Mouse (Mus musculus): ENCODE data around the gene Gm20388. TPM values are rescaled to one million over a fixed set of nuclear protein-coding genes. Genes with fewer than 3 reads are reported as not detected.
A peak's percentile ranks its signal among the peaks of the same experiment; 100 is the strongest.
"Not testable (repeated sequence)": the region's sequence is repeated elsewhere in the genome, so short reads cannot be mapped to it uniquely, and the experiment has no call there.

The Gm20388 gene
- polyA plus RNA-seq, 1 experiment, result 0.36 TPM

GRCm38 (mm10) chr8:123421325-123421724, 3510.7 kb downstream of the Gm20388 start:
- Histone ChIP-seq H3K9me3 (ENCODE audit: control insufficient read depth, low read length) (peaks cover 2% of the 10 kb centered on the region), H3K36me3 (ENCODE audit: control insufficient read depth) (no peaks in the 10 kb centered on the region), H3K27me3 (ENCODE audit: control insufficient read depth) (no peaks in the 10 kb centered on the region; the same call in 1 of the 2 replicates), H3K4me3 (replicated peaks) (no peak overlapping the region), H3K4me1 (ENCODE audit: control insufficient read depth) (peaks cover 25% of the 10 kb centered on the region)
- no peak for TF ChIP-seq GATA1 (IDR thresholded peaks at IDR 0.05; ENCODE audit: low read length)
- TF ChIP-seq TAL1 (IDR thresholded peaks at IDR 0.05; ENCODE audit: low read length), result no peak

- peaks cover 11% of the 10 kb centered on the region for H3K9me3 ChIP-seq (ENCODE audit: control insufficient read depth, low read length)
- H3K4me3 ChIP-seq (replicated peaks), result peak overlapping the region; percentile 30
- no peaks in the 10 kb centered on the region for H3K36me3 ChIP-seq (ENCODE audit: control insufficient read depth)
- H3K27me3 ChIP-seq (ENCODE audit: control insufficient read depth), result no peaks in the 10 kb centered on the region; the same call in 1 of the 2 replicates
- TF ChIP-seq GATA1 (IDR thresholded peaks at IDR 0.05; ENCODE audit: low read length) (no peak), TAL1 (IDR thresholded peaks at IDR 0.05; ENCODE audit: low read length) (no peak)
- H3K4me1 ChIP-seq (ENCODE audit: control insufficient read depth), result peaks cover 16% of the 10 kb centered on the region
Measured at GRCm38 (mm10) chr8:123422056-123422780, 3511.6 kb downstream of the Gm20388 start.

GRCm38 (mm10) chr8:123422781-123423159, 3512.1 kb downstream of the Gm20388 start:
- H3K4me3 ChIP-seq (replicated peaks), result no peak overlapping the region
- no peak for TF ChIP-seq GATA1 (IDR thresholded peaks at IDR 0.05; ENCODE audit: low read length)
- no peak for TF ChIP-seq TAL1 (IDR thresholded peaks at IDR 0.05; ENCODE audit: low read length)

GRCm38 (mm10) chr8:123423441-123423840, 3512.8 kb downstream of the Gm20388 start, which contains the start of gene Def8:
Gene Def8, plus strand, starts transcription at chr8:123423527.
- Histone ChIP-seq H3K27me3 (ENCODE audit: control insufficient read depth) (no peaks in the 10 kb centered on the region; the same call in none of the 2 replicates), H3K9me3 (ENCODE audit: control insufficient read depth, low read length) (peaks cover 23% of the 10 kb centered on the region), H3K36me3 (ENCODE audit: control insufficient read depth) (no peaks in the 10 kb centered on the region), H3K4me3 (replicated peaks) (peak within 1 kb of the TSS; percentile 30), H3K4me1 (ENCODE audit: control insufficient read depth) (peaks cover 12% of the 10 kb centered on the region)
- no peak for TF ChIP-seq GATA1 (IDR thresholded peaks at IDR 0.05; ENCODE audit: low read length)
- TF ChIP-seq TAL1 (IDR thresholded peaks at IDR 0.05; ENCODE audit: low read length), result no peak

More at GRCm38 (mm10) chr8:123422781-123423159, 3512.1 kb downstream of the Gm20388 start:
- no peaks in the 10 kb centered on the region for H3K36me3 ChIP-seq (ENCODE audit: control insufficient read depth)
- no peaks in the 10 kb centered on the region; the same call in 1 of the 2 replicates for H3K27me3 ChIP-seq (ENCODE audit: control insufficient read depth)
- H3K4me1 ChIP-seq (ENCODE audit: control insufficient read depth), result peaks cover 14% of the 10 kb centered on the region
- H3K9me3 ChIP-seq (ENCODE audit: control insufficient read depth, low read length), result peaks cover 16% of the 10 kb centered on the region

GRCm38 (mm10) chr8:123426511-123427509, 3516.2 kb downstream of the Gm20388 start:
- Histone ChIP-seq H3K27me3 (ENCODE audit: control insufficient read depth) (no peaks in the 10 kb centered on the region; the same call in none of the 2 replicates), H3K36me3 (ENCODE audit: control insufficient read depth) (no peaks in the 10 kb centered on the region), H3K4me3 (replicated peaks) (no peak overlapping the region), H3K9me3 (ENCODE audit: control insufficient read depth, low read length) (peaks cover 53% of the 10 kb centered on the region), H3K4me1 (ENCODE audit: control insufficient read depth) (peaks cover 9% of the 10 kb centered on the region)
- TF ChIP-seq GATA1 (IDR thresholded peaks at IDR 0.05; ENCODE audit: low read length) (no peak), TAL1 (IDR thresholded peaks at IDR 0.05; ENCODE audit: low read length) (no peak)

GRCm38 (mm10) chr8:123427639-123428275, 3517.1 kb downstream of the Gm20388 start:
- Histone ChIP-seq H3K36me3 (ENCODE audit: control insufficient read depth) (no peaks in the 10 kb centered on the region), H3K4me1 (ENCODE audit: control insufficient read depth) (peaks cover under 1% of the 10 kb centered on the region), H3K9me3 (ENCODE audit: control insufficient read depth, low read length) (peaks cover 63% of the 10 kb centered on the region), H3K4me3 (replicated peaks) (no peak overlapping the region), H3K27me3 (ENCODE audit: control insufficient read depth) (no peaks in the 10 kb centered on the region; the same call in none of the 2 replicates)
- TF ChIP-seq GATA1 (IDR thresholded peaks at IDR 0.05; ENCODE audit: low read length) (no peak), TAL1 (IDR thresholded peaks at IDR 0.05; ENCODE audit: low read length) (no peak)

GRCm38 (mm10) chr8:123428343-123428893, 3517.8 kb downstream of the Gm20388 start:
- Histone ChIP-seq H3K4me3 (replicated peaks) (no peak overlapping the region), H3K36me3 (ENCODE audit: control insufficient read depth) (no peaks in the 10 kb centered on the region), H3K9me3 (ENCODE audit: control insufficient read depth, low read length) (peaks cover 69% of the 10 kb centered on the region), H3K27me3 (ENCODE audit: control insufficient read depth) (no peaks in the 10 kb centered on the region; the same call in none of the 2 replicates), H3K4me1 (ENCODE audit: control insufficient read depth) (no peaks in the 10 kb centered on the region)
- TF ChIP-seq TAL1 (IDR thresholded peaks at IDR 0.05; ENCODE audit: low read length), result no peak

GRCm38 (mm10) chr8:123428939-123429721, 3518.5 kb downstream of the Gm20388 start:
- Histone ChIP-seq H3K4me3 (replicated peaks) (no peak overlapping the region), H3K36me3 (ENCODE audit: control insufficient read depth) (no peaks in the 10 kb centered on the region), H3K9me3 (ENCODE audit: control insufficient read depth, low read length) (peaks cover 73% of the 10 kb centered on the region), H3K27me3 (ENCODE audit: control insufficient read depth) (no peaks in the 10 kb centered on the region; the same call in 1 of the 2 replicates), H3K4me1 (ENCODE audit: control insufficient read depth) (no peaks in the 10 kb centered on the region)
- TF ChIP-seq GATA1 (IDR thresholded peaks at IDR 0.05; ENCODE audit: low read length) (no peak), TAL1 (IDR thresholded peaks at IDR 0.05; ENCODE audit: low read length) (no peak)

- H3K4me3 ChIP-seq (replicated peaks); H3K27me3 ChIP-seq (ENCODE audit: control insufficient read depth); H3K36me3 ChIP-seq (ENCODE audit: control insufficient read depth); H3K4me1 ChIP-seq (ENCODE audit: control insufficient read depth): not testable (repeated sequence)
- H3K9me3 ChIP-seq (ENCODE audit: control insufficient read depth, low read length), result peaks cover 73% of the 10 kb centered on the region
Measured at GRCm38 (mm10) chr8:123429722-123430013, 3519.0 kb downstream of the Gm20388 start.

- H3K27me3 ChIP-seq (ENCODE audit: control insufficient read depth); H3K36me3 ChIP-seq (ENCODE audit: control insufficient read depth); H3K4me1 ChIP-seq (ENCODE audit: control insufficient read depth); H3K4me3 ChIP-seq (replicated peaks): not testable (repeated sequence)
- peaks cover 73% of the 10 kb centered on the region for H3K9me3 ChIP-seq (ENCODE audit: control insufficient read depth, low read length)
Measured at GRCm38 (mm10) chr8:123430936-123431335, 3520.3 kb downstream of the Gm20388 start.

Data from erythroblast, embryonic 14.5 days (primary cell).